Mouse (Mus musculus): ENCODE measurements at regions not wholly inside any gene's neighbourhood (a gene's known extent, or its start where the extent isn't known, plus 50 kb on each side); places are given as distances from the start of the nearest gene placed in this dataset.
A peak's percentile ranks its signal among the peaks of the same experiment; 100 is the strongest.

GRCm38 (mm10) chr17:68120230-68120629 is 116.3 kb upstream of the Arhgap28 start:
- no peak for DNase-seq (ENCODE audit: low spot score in 2 of 2)

- DNase-seq (ENCODE audit: low spot score in 2 of 2): no peak
These were observed 116.8 kb upstream of the Arhgap28 start for GRCm38 (mm10) chr17:68120744-68121143.

GRCm38 (mm10) chr17:68134373-68134772 is 130.5 kb upstream of the Arhgap28 start:
- no peak for DNase-seq (ENCODE audit: low spot score in 2 of 2)

GRCm38 (mm10) chr17:68135436-68135835 is 131.5 kb upstream of the Arhgap28 start:
- no peak for DNase-seq (ENCODE audit: low spot score in 2 of 2)

- DNase-seq (ENCODE audit: low spot score in 2 of 2): no peak
These were observed 130.3 kb upstream of the L3mbtl4 start for GRCm38 (mm10) chr17:68143307-68143706.

GRCm38 (mm10) chr17:68149237-68149792 is 124.3 kb upstream of the L3mbtl4 start:
- DNase-seq (ENCODE audit: low spot score in 2 of 2): no peak

GRCm38 (mm10) chr17:68152438-68153120 is 121.0 kb upstream of the L3mbtl4 start:
- no peak for DNase-seq (ENCODE audit: low spot score in 2 of 2)

GRCm38 (mm10) chr17:68154879-68155278 is 118.7 kb upstream of the L3mbtl4 start:
- no peak for DNase-seq (ENCODE audit: low spot score in 2 of 2)

GRCm38 (mm10) chr17:68158172-68158651 is 115.4 kb upstream of the L3mbtl4 start:
- no peak for DNase-seq (ENCODE audit: low spot score in 2 of 2)

- no peak for DNase-seq (ENCODE audit: low spot score in 2 of 2)
These were observed 112.5 kb upstream of the L3mbtl4 start for GRCm38 (mm10) chr17:68161107-68161506.

- no peak for DNase-seq (ENCODE audit: low spot score in 2 of 2)
These were observed 110.1 kb upstream of the L3mbtl4 start for GRCm38 (mm10) chr17:68163545-68163944.

- DNase-seq (ENCODE audit: low spot score in 2 of 2): no peak
These were observed 108.9 kb upstream of the L3mbtl4 start for GRCm38 (mm10) chr17:68164666-68165065.

- no peak for DNase-seq (ENCODE audit: low spot score in 2 of 2)
These were observed 108.3 kb upstream of the L3mbtl4 start for GRCm38 (mm10) chr17:68165171-68165825.

- DNase-seq (ENCODE audit: low spot score in 2 of 2): no peak
These were observed 107.2 kb upstream of the L3mbtl4 start for GRCm38 (mm10) chr17:68166397-68166796.

- DNase-seq (ENCODE audit: low spot score in 2 of 2): no peak
These were observed 100.8 kb upstream of the L3mbtl4 start for GRCm38 (mm10) chr17:68172838-68173237.

- DNase-seq (ENCODE audit: low spot score in 2 of 2): peak; percentile 16 to 25
These were observed 96.9 kb upstream of the L3mbtl4 start for GRCm38 (mm10) chr17:68176611-68177165.

- DNase-seq (ENCODE audit: low spot score in 2 of 2): peak; percentile 34 to 38
These were observed 95.8 kb upstream of the L3mbtl4 start for GRCm38 (mm10) chr17:68177835-68178234.

- no peak for DNase-seq (ENCODE audit: low spot score in 2 of 2)
These were observed 88.2 kb upstream of the L3mbtl4 start for GRCm38 (mm10) chr17:68185385-68185784.

GRCm38 (mm10) chr17:68189888-68190287 is 83.7 kb upstream of the L3mbtl4 start:
- no peak for DNase-seq (ENCODE audit: low spot score in 2 of 2)

- no peak for DNase-seq (ENCODE audit: low spot score in 2 of 2)
These were observed 68.1 kb upstream of the L3mbtl4 start for GRCm38 (mm10) chr17:68205545-68205944.

GRCm38 (mm10) chr17:68208837-68209236 is 64.8 kb upstream of the L3mbtl4 start:
- no peak for DNase-seq (ENCODE audit: low spot score in 2 of 2)

Measured in adrenal gland, postnatal 4 days (tissue).